Mouse (Mus musculus) lung, postnatal 0 days (tissue): ENCODE measurements around the gene Babam1. TPM values are rescaled to one million over a fixed set of nuclear protein-coding genes. Genes with fewer than 3 reads are reported as not detected.

Experiments
- ATAC-seq: fragments of 200-750 bp; cut with Nextera tagmentation; 2 replicates; pipeline ENCODE4 v1.8.0; 2017; ENCODE audit warnings: moderate library complexity
- DNase-seq: peaks from one replicate; pipeline ENCODE4 v3.0.0-alpha.2; 2016; ENCODE audit warnings: low spot score
- H3K27ac ChIP-seq: fragments of 300-500 bp; sonication (generic); 2 replicates; pipeline ENCODE4 v1.5.1; 2014; ENCODE audit warnings: antibody characterized with exemption, mild to moderate bottlenecking, low read length, mixed read lengths
- H3K27me3 ChIP-seq: fragments of 300-500 bp; sonication (generic); replicated peaks from 2 replicates; pipeline ENCODE4 v1.6.1; 2014; ENCODE audit warnings: low read length, mixed read lengths; ENCODE audit not compliant: insufficient read depth
- H3K36me3 ChIP-seq: fragments of 300-500 bp; sonication (generic); 2 replicates; pipeline ENCODE4 v1.6.1; 2014; ENCODE audit warnings: low read length, mixed read lengths; ENCODE audit not compliant: insufficient read depth
- H3K4me1 ChIP-seq: fragments of 300-500 bp; sonication (generic); 2 replicates; pipeline ENCODE4 v1.6.1; 2014; ENCODE audit warnings: antibody characterized with exemption, low read depth, low read length, mixed read lengths; ENCODE audit not compliant: insufficient read depth
- H3K4me2 ChIP-seq: fragments of 300-500 bp; sonication (generic); replicated peaks from 2 replicates; pipeline ENCODE4 v1.6.1; 2014; ENCODE audit warnings: low read depth, mild to moderate bottlenecking, low read length, moderate library complexity, mixed read lengths
- H3K4me3 ChIP-seq: fragments of 300-500 bp; sonication (generic); 2 replicates; pipeline ENCODE4 v1.5.1; 2014; ENCODE audit warnings: low read depth, low read length
- H3K9ac ChIP-seq: fragments of 300-500 bp; sonication (generic); replicated peaks from 2 replicates; pipeline ENCODE4 v1.6.1; 2014; ENCODE audit warnings: low read depth, mild to moderate bottlenecking
- H3K9me3 ChIP-seq: fragments of 300-500 bp; sonication (generic); 2 replicates; pipeline ENCODE4 v1.6.1; 2016; ENCODE audit warnings: low read length, mixed read lengths
- CTCF ChIP-seq: IDR thresholded peaks from 2 replicates; pipeline ENCODE4 v1.5.1; 2016; ENCODE audit warnings: antibody characterized with exemption, mild to moderate bottlenecking
- EP300 ChIP-seq: IDR thresholded peaks from 2 replicates; pipeline ENCODE4 v1.6.1; 2016; ENCODE audit warnings: antibody characterized with exemption, mild to moderate bottlenecking, control low read depth
- WGBS: fragments of 180-500 bp; shearing (Covaris S2); extraction: QIAGEN DNeasy Blood & Tissue Kit; methylation state at CpG from one replicate; pipeline ENCODE4 v1.1.7; 2014; 5-methylcytosine and 5-hydroxymethylcytosine counted together
- polyA plus RNA-seq: library from polyadenylated mRNA; unstranded; fragments of >200 nt; fragmentation: Nextera tagmentation; extraction: Ambion mirVana; gene quantifications from 2 replicates; pipeline ENCODE4 v1.2.1, GENCODE M21; 2015

The Babam1 gene
- polyA plus RNA-seq, 1 experiment from 2014 or later = 60.8 TPM

DNA sequence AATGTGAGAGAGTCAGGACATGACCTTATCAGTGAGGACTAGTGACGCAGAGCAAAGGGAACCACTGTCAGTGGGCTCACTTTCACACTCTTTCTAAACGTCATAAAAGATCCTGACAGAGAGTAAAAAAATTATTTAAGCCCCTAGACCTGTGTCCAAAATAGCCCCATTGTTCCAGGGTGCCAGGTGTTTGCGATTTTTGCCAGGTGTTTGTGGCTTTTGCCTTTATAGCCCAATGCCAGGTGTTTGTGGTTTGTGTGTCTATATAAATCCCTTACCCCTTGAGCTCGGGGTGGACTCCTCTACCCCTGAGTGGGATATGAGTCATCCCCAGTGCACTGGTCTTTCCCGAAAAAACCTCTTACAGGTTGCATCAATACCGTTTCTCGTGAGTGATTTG is 48.4 kb downstream of the Babam1 start:
- 0 out of 2 replicates have a peak, but pooled peaks cover 4% of the 10 kb centered on the region for H3K27me3 ChIP-seq
- no peak for DNase-seq
- no peak overlapping the region for H3K27ac ChIP-seq
- no peak for TF ChIP-seq CTCF
- TF ChIP-seq EP300 = no peak
- no peaks in the 10 kb centered on the region for H3K9me3 ChIP-seq
- H3K9ac ChIP-seq = no peak overlapping the region
- no peak overlapping the region for H3K4me2 ChIP-seq
- H3K36me3 ChIP-seq = no peaks in the 10 kb centered on the region
- H3K4me1 ChIP-seq = no peaks in the 10 kb centered on the region
- no peak overlapping the region for H3K4me3 ChIP-seq
- 67% methylated on average over 7 of the region's 7 CpGs for WGBS
- no peak for ATAC-seq

DNA sequence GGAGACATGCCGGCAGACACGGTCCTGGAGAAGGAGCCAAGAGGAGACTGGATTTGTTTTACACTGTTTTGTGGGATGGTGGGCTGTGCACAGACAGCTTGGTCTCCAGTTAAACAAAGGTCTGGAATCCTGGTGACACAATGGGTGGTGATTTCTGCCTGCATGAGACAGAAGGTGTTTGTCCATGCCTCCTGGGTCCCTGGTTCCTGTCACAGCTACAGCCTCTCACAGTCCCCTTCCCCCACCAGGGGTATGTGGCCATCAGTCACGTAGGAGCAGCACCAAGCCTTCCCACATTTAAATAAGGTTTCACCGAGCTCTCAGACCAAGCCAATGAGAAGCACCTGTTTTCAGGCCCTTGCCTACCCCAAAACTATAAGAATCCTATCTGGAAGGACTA is 54.7 kb downstream of the Babam1 start:
- DNase-seq (no peak), ATAC-seq (no peak)
- no peak overlapping the region for H3K9ac ChIP-seq
- no peak overlapping the region for H3K4me2 ChIP-seq
- no peaks in the 10 kb centered on the region for H3K36me3 ChIP-seq
- no peaks in the 10 kb centered on the region for H3K27me3 ChIP-seq
- no peak for TF ChIP-seq CTCF
- no peak for TF ChIP-seq EP300
- no peak overlapping the region for H3K4me3 ChIP-seq
- WGBS = 61% methylated on average over 4 of the region's 4 CpGs
- no peaks in the 10 kb centered on the region for H3K9me3 ChIP-seq
- no peak overlapping the region for H3K27ac ChIP-seq
- no peaks in the 10 kb centered on the region for H3K4me1 ChIP-seq

DNA sequence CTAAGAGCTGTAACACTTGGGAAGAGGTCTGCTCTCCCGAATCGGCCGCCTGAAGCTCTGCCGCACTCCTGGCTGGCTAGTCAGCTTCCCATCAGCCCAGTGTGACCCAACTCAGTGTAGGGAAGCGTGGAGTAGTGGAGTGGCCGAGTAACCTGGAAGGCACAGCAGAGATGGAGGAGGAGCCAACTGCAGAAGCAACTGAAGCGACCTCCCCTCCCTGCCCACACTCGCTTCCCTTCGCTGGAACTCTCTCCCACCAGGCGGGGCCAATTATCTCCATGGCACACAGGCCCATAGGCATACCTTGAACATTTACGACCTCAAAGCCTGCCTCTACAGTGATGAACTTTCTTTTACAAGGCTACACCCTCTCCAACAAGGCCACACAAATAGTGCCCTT is 55.1 kb downstream of the Babam1 start:
- DNase-seq (no peak), ATAC-seq (no peak)
- Histone ChIP-seq H3K27ac (no peak overlapping the region), H3K27me3 (no peaks in the 10 kb centered on the region), H3K36me3 (no peaks in the 10 kb centered on the region), H3K9me3 (no peaks in the 10 kb centered on the region), H3K4me3 (no peak overlapping the region), H3K9ac (no peak overlapping the region), H3K4me2 (no peak overlapping the region), H3K4me1 (no peaks in the 10 kb centered on the region)
- 50% methylated on average over 11 of the region's 11 CpGs for WGBS
- TF ChIP-seq CTCF (no peak), EP300 (no peak)

DNA sequence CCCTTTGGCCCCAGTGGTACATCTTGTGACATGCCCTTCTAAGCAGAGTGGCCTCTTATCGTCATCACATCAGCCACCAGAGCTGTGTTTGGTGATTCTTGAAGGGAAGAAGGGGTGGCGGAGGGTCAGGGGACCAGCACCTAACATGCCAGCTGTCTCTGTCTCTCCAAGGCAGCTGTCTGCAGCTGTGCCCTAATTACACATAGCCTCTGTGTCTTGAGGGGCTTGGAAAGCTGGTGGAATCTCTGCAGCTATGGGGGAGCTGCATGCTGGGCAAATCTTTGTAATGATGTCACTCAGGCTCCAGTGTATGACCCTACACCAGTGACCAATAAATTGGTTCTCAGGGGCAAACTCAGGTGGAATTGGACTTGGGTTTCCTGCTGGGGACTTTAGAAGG is 56.0 kb downstream of the Babam1 start:
- Histone ChIP-seq H3K4me2 (no peak overlapping the region), H3K9me3 (no peaks in the 10 kb centered on the region), H3K4me3 (no peak overlapping the region), H3K4me1 (no peaks in the 10 kb centered on the region), H3K27me3 (no peaks in the 10 kb centered on the region), H3K36me3 (no peaks in the 10 kb centered on the region), H3K9ac (no peak overlapping the region), H3K27ac (no peak overlapping the region)
- ATAC-seq (no peak), DNase-seq (no peak)
- 56% methylated on average over 2 of the region's 2 CpGs for WGBS
- TF ChIP-seq EP300 (no peak), CTCF (no peak)

Other genes starting within 250 kb of the Babam1 start
- gene Myo9b, start 124.1 kb upstream of the Babam1 start, polyA plus RNA-seq = 9.1 and 9.6 TPM in 2 replicates
- 13.5 and 18.9 TPM in 2 replicates for gene Haus8, start 123.9 kb upstream of the Babam1 start, polyA plus RNA-seq
- 136 and 139 TPM in 2 replicates for gene Use1, start 30.0 kb upstream of the Babam1 start, polyA plus RNA-seq
- 11.1 and 11.9 TPM in 2 replicates for gene Ocel1, start 25.6 kb upstream of the Babam1 start, polyA plus RNA-seq
- gene Nr2f6, start 14.9 kb upstream of the Babam1 start, polyA plus RNA-seq = 61.5 and 69.4 TPM in 2 replicates
- gene Ushbp1, start 1.1 kb upstream of the Babam1 start, polyA plus RNA-seq = 29.5 and 42.0 TPM in 2 replicates
- 0.72 and 1.5 TPM in 2 replicates for gene Ankle1, start 9.1 kb downstream of the Babam1 start, polyA plus RNA-seq
- gene Abhd8, start 66.8 kb downstream of the Babam1 start, polyA plus RNA-seq = 23.8 and 27.6 TPM in 2 replicates
- 137 and 146 TPM in 2 replicates for gene Mrpl34, start 68.1 kb downstream of the Babam1 start, polyA plus RNA-seq
- gene Dda1, start 72.3 kb downstream of the Babam1 start, polyA plus RNA-seq = 73.7 and 78.6 TPM in 2 replicates
- 1.1 and 1.2 TPM in 2 replicates for gene Ano8, start 89.1 kb downstream of the Babam1 start, polyA plus RNA-seq
- gene Gtpbp3, start 91.2 kb downstream of the Babam1 start, polyA plus RNA-seq = 10.6 and 11.6 TPM in 2 replicates
- gene Plvap, start 114.9 kb downstream of the Babam1 start, polyA plus RNA-seq = 246 and 265 TPM in 2 replicates
- gene Ccdc194, start 128.8 kb downstream of the Babam1 start, polyA plus RNA-seq = 0.07 and 0.08 TPM in 2 replicates
- gene Bst2, start 140.6 kb downstream of the Babam1 start, polyA plus RNA-seq = 86.2 and 99.8 TPM in 2 replicates
- 103 and 112 TPM in 2 replicates for gene Mvb12a, start 146.1 kb downstream of the Babam1 start, polyA plus RNA-seq
- 8.5 and 8.7 TPM in 2 replicates for gene Tmem221, start 162.0 kb downstream of the Babam1 start, polyA plus RNA-seq
- 0.11 and 0.13 TPM in 2 replicates for gene Nxnl1, start 169.7 kb downstream of the Babam1 start, polyA plus RNA-seq
- 26.9 and 27.7 TPM in 2 replicates for gene Slc27a1, start 172.0 kb downstream of the Babam1 start, polyA plus RNA-seq
- gene Pgls, start 195.3 kb downstream of the Babam1 start, polyA plus RNA-seq = 174 and 177 TPM in 2 replicates
- 1.2 and 2.0 TPM in 2 replicates for gene Fam129c, start 200.8 kb downstream of the Babam1 start, polyA plus RNA-seq
- gene Colgalt1, start 214.1 kb downstream of the Babam1 start, polyA plus RNA-seq = 64.7 and 66.0 TPM in 2 replicates